Comparison of ENCODE assay signal across 35 mouse cellular contexts in genomic region chr5:57870727-57871126, GRCm38 (mm10).
"Had no signal": no experiment of that assay in that cellular context is flagged by ENCODE, and none has a peak within 500 bp of the region (broad histone marks: within the 10 kb centered on the region; RNA-seq: fewer than 3 reads in every experiment).

No protein-coding gene starts in this region.

- ATAC-seq: hindbrain, embryonic 16.5 days; hindbrain, postnatal 0 days; inflammation-experienced regulatory T-cells, adult 6 months; intestine, embryonic 15.5 days; intestine, embryonic 16.5 days; intestine, postnatal 0 days had no signal

- H3K4me3 ChIP-seq: heart, embryonic 10.5 days; heart, embryonic 12.5 days; heart, embryonic 13.5 days; heart, embryonic 15.5 days; hindbrain, embryonic 10.5 days; hindbrain, embryonic 12.5 days; hindbrain, embryonic 13.5 days; hindbrain, embryonic 15.5 days; intestine, embryonic 15.5 days; kidney, embryonic 15.5 days; layer of hippocampus, adult 2 months had no signal

- H3K9me3 ChIP-seq: heart, embryonic 10.5 days; heart, embryonic 12.5 days; heart, embryonic 13.5 days; heart, embryonic 15.5 days; hindbrain, embryonic 10.5 days; hindbrain, embryonic 12.5 days; hindbrain, embryonic 13.5 days; hindbrain, embryonic 15.5 days; intestine, embryonic 15.5 days; kidney, embryonic 15.5 days had no signal

- H3K4me1 ChIP-seq: hindbrain, embryonic 10.5 days; intestine, embryonic 15.5 days had no signal

- H3K27me3 ChIP-seq: heart, embryonic 12.5 days; heart, embryonic 13.5 days; heart, embryonic 15.5 days; hindbrain, embryonic 12.5 days; hindbrain, embryonic 13.5 days; hindbrain, embryonic 15.5 days; intestine, embryonic 15.5 days; kidney, embryonic 15.5 days had no signal

- H3K36me3 ChIP-seq: heart, embryonic 10.5 days; heart, embryonic 12.5 days; heart, embryonic 13.5 days; heart, embryonic 15.5 days; hindbrain, embryonic 10.5 days; hindbrain, embryonic 12.5 days; hindbrain, embryonic 13.5 days; hindbrain, embryonic 15.5 days; intestine, embryonic 15.5 days; kidney, embryonic 15.5 days had no signal

- H3K9ac ChIP-seq: heart, embryonic 12.5 days; heart, embryonic 13.5 days; heart, embryonic 15.5 days; hindbrain, embryonic 12.5 days; hindbrain, embryonic 13.5 days; hindbrain, embryonic 14.5 days; hindbrain, embryonic 15.5 days; intestine, embryonic 15.5 days; kidney, embryonic 15.5 days had no signal

- H3K4me2 ChIP-seq: heart, embryonic 11.5 days; heart, embryonic 12.5 days; heart, embryonic 13.5 days; heart, embryonic 15.5 days; hindbrain, embryonic 12.5 days; hindbrain, embryonic 13.5 days; hindbrain, embryonic 14.5 days; hindbrain, embryonic 15.5 days; intestine, embryonic 15.5 days; kidney, embryonic 15.5 days had no signal

- H3K27ac ChIP-seq: heart, embryonic 10.5 days; heart, embryonic 13.5 days; heart, embryonic 15.5 days; hindbrain, embryonic 10.5 days; hindbrain, embryonic 12.5 days; hindbrain, embryonic 13.5 days; hindbrain, embryonic 14.5 days; hindbrain, embryonic 15.5 days; hindbrain, postnatal 0 days; intestine, embryonic 15.5 days; kidney, embryonic 15.5 days; kidney, postnatal 0 days; layer of hippocampus, adult 2 months had no signal

- DNase-seq: heart, postnatal 10 days; heart, postnatal 14 days; heart, postnatal 36 days; heart, postnatal 4 days; kidney, adult 11 months; kidney, adult 18-20 months; kidney, adult 2 months; kidney, adult 8-10 months; kidney, adult 9 months; kidney, postnatal 10 days; kidney, postnatal 14 days; kidney, postnatal 25 days; kidney, postnatal 36 days; kidney, postnatal 4 days; layer of hippocampus, adult 9-11 months; layer of hippocampus, postnatal 36 days had no signal
